Mouse (Mus musculus) hindbrain, embryonic 13.5 days (tissue): ENCODE results near the gene Gm10203. TPM values are rescaled to one million over a fixed set of nuclear protein-coding genes. Genes with fewer than 3 reads are reported as not detected.
"Not testable (repeated sequence)": the region's sequence is repeated elsewhere in the genome, so short reads cannot be mapped to it uniquely, and the experiment has no call there.

Experiments
- ATAC-seq: fragments of 200-750 bp; cut with Nextera tagmentation; 2 replicates; pipeline ENCODE4 v1.8.0; 2017; ENCODE audit warnings: moderate TSS enrichment; ENCODE audit not compliant: low FRiP score
- H3K27ac ChIP-seq: fragments of 300-500 bp; sonication (generic); 2 replicates; pipeline ENCODE4 v1.5.1; 2015; ENCODE audit warnings: inconsistent platforms, mild to moderate bottlenecking, moderate library complexity
- H3K27me3 ChIP-seq: fragments of 300-500 bp; sonication (generic); 2 replicates; pipeline ENCODE4 v1.6.1; 2015; ENCODE audit warnings: mild to moderate bottlenecking, inconsistent platforms
- H3K36me3 ChIP-seq: fragments of 300-500 bp; sonication (generic); 2 replicates; pipeline ENCODE4 v1.6.1; 2015; ENCODE audit warnings: mild to moderate bottlenecking, inconsistent platforms
- H3K4me1 ChIP-seq: fragments of 300-500 bp; sonication (generic); replicated peaks from 2 replicates; pipeline ENCODE4 v1.6.1; 2015; ENCODE audit warnings: inconsistent platforms
- H3K4me2 ChIP-seq: fragments of 300-500 bp; sonication (generic); 2 replicates; pipeline ENCODE4 v1.6.1; 2015; ENCODE audit warnings: inconsistent platforms, mild to moderate bottlenecking, moderate library complexity
- H3K4me3 ChIP-seq: fragments of 300-500 bp; sonication (generic); 2 replicates; pipeline ENCODE4 v1.5.1; 2015; ENCODE audit warnings: mild to moderate bottlenecking, inconsistent platforms
- H3K9ac ChIP-seq: fragments of 300-500 bp; sonication (generic); 2 replicates; pipeline ENCODE4 v1.6.1; 2015; ENCODE audit warnings: mild to moderate bottlenecking, inconsistent platforms
- H3K9me3 ChIP-seq: fragments of 300-500 bp; sonication (generic); 2 replicates; pipeline ENCODE4 v1.6.1; 2016; ENCODE audit warnings: inconsistent platforms
- WGBS: fragments of 180-500 bp; shearing (Covaris S2); methylation state at CpG from one replicate; pipeline ENCODE4 v1.1.7; 2015; 5-methylcytosine and 5-hydroxymethylcytosine counted together
- polyA plus RNA-seq: library from polyadenylated mRNA; unstranded; fragments of >200 nt; fragmentation: Nextera tagmentation; extraction: Ambion mirVana; gene quantifications from 2 replicates; pipeline ENCODE4 v1.2.1, GENCODE M21; 2015

Gene Gm10203
- not detected in 2 replicates for polyA plus RNA-seq

DNA sequence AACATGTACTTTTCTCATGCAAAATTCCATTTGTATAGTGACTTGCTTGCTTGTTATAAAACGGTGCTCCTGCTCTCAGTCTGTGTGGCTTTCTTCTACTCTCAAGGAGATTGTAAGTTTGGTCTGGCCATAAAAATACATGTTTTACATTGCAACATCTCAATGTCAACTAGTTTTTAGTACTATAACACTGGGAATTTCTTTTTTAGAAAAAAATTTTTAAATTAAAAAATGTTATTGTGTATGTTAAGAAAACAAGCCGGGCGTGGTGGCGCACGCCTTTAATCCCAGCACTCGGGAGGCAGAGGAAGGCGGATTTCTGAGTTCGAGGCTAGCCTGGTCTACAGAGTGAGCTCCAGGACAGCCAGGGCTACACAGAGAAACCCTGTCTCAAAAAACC, at the start of gene Gm10203:
Gene Gm10203, plus strand, starts transcription at position 301 of the 400 bp plus-strand sequence.
- H3K9ac ChIP-seq, H3K27ac ChIP-seq, H3K9me3 ChIP-seq, H3K27me3 ChIP-seq, ATAC-seq, H3K4me3 ChIP-seq, H3K4me2 ChIP-seq, H3K4me1 ChIP-seq, H3K36me3 ChIP-seq: not testable (repeated sequence)
- WGBS = 79% methylated on average over 8 of the region's 8 CpGs

DNA sequence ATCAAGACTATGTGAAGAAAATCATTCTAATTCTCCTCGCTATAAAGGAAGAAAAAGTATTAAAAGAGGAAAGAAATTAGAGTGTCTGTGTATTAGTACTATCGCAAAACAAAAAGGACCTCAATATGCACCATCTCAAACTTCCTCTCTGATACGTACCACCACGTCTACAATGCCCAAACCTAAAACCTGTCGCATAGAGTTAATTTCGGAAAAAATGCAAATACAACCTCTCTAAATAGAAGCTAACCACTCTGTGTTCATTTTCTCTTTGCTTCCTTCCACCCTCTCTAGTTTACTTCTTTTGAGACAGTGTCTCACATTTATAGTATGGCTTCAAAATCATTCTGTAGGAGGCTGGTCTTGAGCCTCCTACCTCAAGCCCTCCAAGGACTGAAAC, 37.6 kb upstream of the Gm10203 start:
- no peaks in the 10 kb centered on the region for H3K36me3 ChIP-seq
- no peak overlapping the region for H3K27ac ChIP-seq
- no peak overlapping the region for H3K9ac ChIP-seq
- ATAC-seq = no peak
- H3K9me3 ChIP-seq = no peaks in the 10 kb centered on the region
- H3K4me3 ChIP-seq = no peak overlapping the region
- 96% methylated on average over 6 of the region's 6 CpGs for WGBS
- H3K4me1 ChIP-seq = 0 out of 2 replicates have a peak, but pooled peaks cover 2% of the 10 kb centered on the region
- H3K4me2 ChIP-seq = no peak overlapping the region
- H3K27me3 ChIP-seq = no peaks in the 10 kb centered on the region

- H3K27ac ChIP-seq = no peak overlapping the region
- no peak overlapping the region for H3K9ac ChIP-seq
- no peaks in the 10 kb centered on the region for H3K9me3 ChIP-seq
- no peak for ATAC-seq
- H3K4me3 ChIP-seq = no peak overlapping the region
- no peaks in the 10 kb centered on the region for H3K36me3 ChIP-seq
- no peaks in the 10 kb centered on the region for H3K27me3 ChIP-seq
- 76% methylated on average over 5 of the region's 5 CpGs for WGBS
- 0 out of 2 replicates have a peak, but pooled peaks cover 2% of the 10 kb centered on the region for H3K4me1 ChIP-seq
- no peak overlapping the region for H3K4me2 ChIP-seq
These were observed 36.5 kb upstream of the Gm10203 start for GRCm38 (mm10) chr6:149093465-149093864.

GRCm38 (mm10) chr6:149094555-149094954, 35.4 kb upstream of the Gm10203 start:
- Histone ChIP-seq H3K27me3 (no peaks in the 10 kb centered on the region), H3K4me3 (no peak overlapping the region), H3K9me3 (no peaks in the 10 kb centered on the region), H3K36me3 (no peaks in the 10 kb centered on the region), H3K27ac (no peak overlapping the region), H3K4me2 (no peak overlapping the region), H3K4me1 (peaks cover 10% of the 10 kb centered on the region; the same call in 1 of the 2 replicates), H3K9ac (no peak overlapping the region)
- 88% methylated on average over 1 of the region's 1 CpGs for WGBS
- ATAC-seq = no peak

- H3K4me2 ChIP-seq = no peak overlapping the region
- no peak overlapping the region for H3K4me3 ChIP-seq
- ATAC-seq = no peak
- H3K27me3 ChIP-seq = no peaks in the 10 kb centered on the region
- no peaks in the 10 kb centered on the region for H3K9me3 ChIP-seq
- H3K4me1 ChIP-seq = peaks cover 12% of the 10 kb centered on the region; the same call in 1 of the 2 replicates
- no peaks in the 10 kb centered on the region for H3K36me3 ChIP-seq
- WGBS = 64% methylated on average over 6 of the region's 6 CpGs
- H3K9ac ChIP-seq = no peak overlapping the region
- no peak overlapping the region for H3K27ac ChIP-seq
These were observed 34.6 kb upstream of the Gm10203 start for GRCm38 (mm10) chr6:149095389-149095788.

DNA sequence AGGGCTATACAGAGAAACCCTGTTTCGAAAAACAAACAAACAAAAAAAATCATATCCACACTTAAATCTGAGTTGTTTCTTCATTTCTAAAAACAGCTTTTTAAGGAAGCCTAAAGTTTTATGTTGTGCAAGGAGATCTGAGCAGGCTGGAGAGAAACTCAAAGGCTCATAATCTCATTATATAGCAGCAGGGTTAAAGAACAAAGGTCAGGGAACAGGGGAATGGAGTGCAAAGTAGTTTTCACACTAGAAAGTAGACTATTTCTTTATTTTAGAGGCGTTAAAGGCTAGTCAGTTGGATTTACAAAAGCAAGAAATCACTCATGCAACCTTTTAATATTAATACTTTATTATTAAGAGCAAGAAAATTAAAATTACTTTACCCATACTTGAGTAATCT, 33.7 kb upstream of the Gm10203 start:
- Histone ChIP-seq H3K4me2 (no peak overlapping the region), H3K9me3 (no peaks in the 10 kb centered on the region), H3K9ac (no peak overlapping the region), H3K27ac (no peak overlapping the region), H3K4me3 (no peak overlapping the region), H3K4me1 (peaks cover 12% of the 10 kb centered on the region; the same call in 1 of the 2 replicates), H3K27me3 (no peaks in the 10 kb centered on the region), H3K36me3 (no peaks in the 10 kb centered on the region)
- no peak for ATAC-seq
- WGBS = 96% methylated on average over 2 of the region's 2 CpGs

- H3K27ac ChIP-seq = no peak overlapping the region
- H3K36me3 ChIP-seq = no peaks in the 10 kb centered on the region
- no peak for ATAC-seq
- no peak overlapping the region for H3K4me2 ChIP-seq
- peaks cover 14% of the 10 kb centered on the region for H3K4me1 ChIP-seq
- no peak overlapping the region for H3K9ac ChIP-seq
- H3K4me3 ChIP-seq = no peak overlapping the region
- WGBS = 91% methylated on average over 1 of the region's 1 CpGs
- H3K9me3 ChIP-seq = no peaks in the 10 kb centered on the region
- H3K27me3 ChIP-seq = no peaks in the 10 kb centered on the region
These were observed 32.7 kb upstream of the Gm10203 start for GRCm38 (mm10) chr6:149097276-149097675.

- Histone ChIP-seq H3K4me2 (peak overlapping the region; percentile 64), H3K9ac (no peak overlapping the region), H3K27me3 (no peaks in the 10 kb centered on the region), H3K4me3 (no peak overlapping the region), H3K36me3 (no peaks in the 10 kb centered on the region), H3K27ac (no peak overlapping the region), H3K4me1 (peaks cover 14% of the 10 kb centered on the region), H3K9me3 (no peaks in the 10 kb centered on the region)
- no peak for ATAC-seq
These were observed 31.0 kb upstream of the Gm10203 start for GRCm38 (mm10) chr6:149098993-149099392.

DNA sequence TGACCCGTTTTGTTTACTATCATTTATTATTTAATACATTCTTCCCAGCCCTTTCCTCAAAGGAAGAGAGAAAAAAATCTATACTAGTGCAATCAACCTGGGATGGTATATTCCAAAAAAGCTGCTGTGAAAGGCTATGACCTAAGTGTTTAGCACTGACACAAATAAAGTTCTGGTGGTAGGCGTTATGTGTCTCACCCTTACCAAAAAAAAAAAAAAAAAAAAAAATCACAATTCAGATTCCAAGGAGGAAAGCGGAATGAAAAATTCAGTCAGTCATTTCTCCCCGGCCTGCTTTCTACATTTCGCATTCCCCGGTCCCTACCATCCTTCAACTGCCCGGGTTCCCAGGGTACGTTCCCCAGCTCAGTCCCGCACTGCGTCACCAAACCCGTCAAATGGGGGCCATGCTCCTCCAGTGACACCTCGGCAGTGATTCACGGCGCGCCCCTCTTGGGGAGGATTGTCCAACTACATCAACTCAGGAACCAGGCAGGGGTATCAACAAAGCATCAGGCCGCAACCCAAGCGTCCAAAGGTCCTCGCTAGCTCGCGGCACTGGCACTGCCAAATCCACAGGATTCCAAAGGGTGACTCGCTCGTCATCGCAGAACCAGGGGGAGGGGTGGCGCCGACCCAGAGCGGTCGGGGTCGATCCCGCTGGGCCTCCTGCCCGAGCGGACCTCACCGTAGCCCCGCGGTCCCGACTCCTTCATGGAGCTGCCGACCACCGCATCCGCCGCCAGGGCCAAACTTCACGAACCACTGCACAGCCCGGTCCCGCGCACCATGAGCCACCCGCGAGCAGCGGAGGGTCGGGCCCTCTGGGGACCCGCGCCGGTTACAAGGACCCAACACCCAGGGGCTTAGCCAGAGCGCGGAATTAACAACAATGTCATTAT, 29.5 kb upstream of the Gm10203 start:
- peak overlapping the region; percentile 99 for H3K27ac ChIP-seq
- no peaks in the 10 kb centered on the region for H3K36me3 ChIP-seq
- no peaks in the 10 kb centered on the region for H3K27me3 ChIP-seq
- WGBS = under 1% methylated on average over 52 of the region's 52 CpGs
- peak; percentile 60 for ATAC-seq
- H3K4me2 ChIP-seq = peak overlapping the region; percentile 64
- H3K4me1 ChIP-seq = peaks cover 13% of the 10 kb centered on the region
- no peaks in the 10 kb centered on the region for H3K9me3 ChIP-seq
- H3K9ac ChIP-seq = peak overlapping the region; percentile 96
- peak overlapping the region; percentile 87 for H3K4me3 ChIP-seq

DNA sequence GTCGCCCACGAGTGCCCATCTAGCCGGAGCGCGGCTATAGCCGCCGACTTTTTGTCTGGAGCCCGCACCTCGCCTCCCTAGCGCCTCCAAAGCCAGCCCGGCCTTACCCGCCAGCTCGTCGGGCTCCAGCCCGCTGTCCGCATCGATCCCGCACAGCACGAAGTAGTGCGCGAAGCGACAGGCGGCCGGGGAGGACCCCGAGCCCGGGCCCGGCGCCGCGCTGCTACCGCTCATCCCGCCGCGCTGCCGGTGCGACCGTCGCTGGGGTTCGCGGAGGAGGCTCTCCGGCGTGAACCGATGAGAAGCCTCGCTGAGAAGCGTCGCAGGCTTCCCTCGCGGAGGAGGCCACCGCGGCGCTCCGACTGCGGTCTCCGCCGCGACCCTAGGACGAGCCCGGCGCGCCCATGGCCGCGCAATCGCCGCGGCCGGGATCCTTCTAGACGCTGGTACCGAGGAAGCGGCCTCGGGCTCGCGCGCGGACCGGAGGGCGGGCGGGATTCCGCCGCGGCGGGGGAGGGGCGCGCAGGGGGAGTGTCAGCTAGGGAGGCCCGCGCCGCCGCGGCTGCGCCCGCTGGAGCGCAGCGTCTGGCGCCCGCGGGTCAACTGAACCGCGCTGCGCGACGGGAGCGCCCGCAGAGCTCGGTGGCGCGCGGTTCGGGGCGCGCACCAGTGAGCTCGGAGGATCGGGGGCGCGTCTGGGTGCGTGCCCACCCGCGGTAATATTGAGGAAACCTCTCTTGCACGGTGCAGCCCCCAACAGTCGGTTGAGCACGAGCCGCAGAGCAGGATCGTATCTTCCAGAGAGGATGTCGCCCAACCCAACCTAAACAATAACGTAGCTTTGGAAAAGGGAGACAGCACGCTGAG, 28.7 kb upstream of the Gm10203 start, which contains the start of gene Dennd5b:
Gene Dennd5b, minus strand, starts transcription at position 605 of the 867 bp plus-strand sequence.
- Histone ChIP-seq H3K9me3 (no peaks in the 10 kb centered on the region), H3K4me3 (peak within 1 kb of the TSS; percentile 87), H3K36me3 (no peaks in the 10 kb centered on the region), H3K27me3 (no peaks in the 10 kb centered on the region), H3K9ac (peak within 1 kb of the TSS; percentile 96), H3K4me2 (peak within 1 kb of the TSS; percentile 64), H3K27ac (peak within 1 kb of the TSS; percentile 99), H3K4me1 (peaks cover 12% of the 10 kb centered on the region)
- under 1% methylated on average over 103 of the region's 124 CpGs for WGBS
- ATAC-seq = peak; percentile 95

DNA sequence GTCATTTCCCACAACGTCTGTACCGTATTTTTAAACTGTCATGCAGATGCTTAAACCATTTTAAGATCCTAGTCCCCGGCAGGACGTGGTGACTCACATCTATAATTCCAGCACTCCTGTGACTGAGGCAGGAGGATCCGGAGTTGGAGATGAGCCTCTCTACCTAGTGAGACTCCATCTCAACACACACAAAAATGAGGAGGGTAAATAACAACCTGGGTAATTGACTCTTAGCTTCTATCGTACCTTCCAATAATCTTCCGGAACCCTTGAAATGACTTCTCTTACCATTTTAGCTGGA, 28.1 kb upstream of the Gm10203 start:
- Histone ChIP-seq H3K4me2 (peak overlapping the region; percentile 64), H3K9ac (peak overlapping the region; percentile 96), H3K27me3 (no peaks in the 10 kb centered on the region), H3K36me3 (no peaks in the 10 kb centered on the region), H3K4me1 (peaks cover 12% of the 10 kb centered on the region), H3K9me3 (no peaks in the 10 kb centered on the region), H3K27ac (peak overlapping the region; percentile 99), H3K4me3 (peak overlapping the region; percentile 87)
- peak; percentile 55 for ATAC-seq
- WGBS = 9% methylated on average over 7 of the region's 7 CpGs

- Histone ChIP-seq H3K36me3 (no peaks in the 10 kb centered on the region), H3K4me3 (no peak overlapping the region), H3K27ac (no peak overlapping the region), H3K27me3 (no peaks in the 10 kb centered on the region), H3K9ac (no peak overlapping the region), H3K9me3 (no peaks in the 10 kb centered on the region), H3K4me1 (peaks cover 12% of the 10 kb centered on the region), H3K4me2 (no peak overlapping the region)
- no peak for ATAC-seq
- 90% methylated on average over 1 of the region's 1 CpGs for WGBS
These were observed 26.5 kb upstream of the Gm10203 start for GRCm38 (mm10) chr6:149103451-149103850.
